Mouse (Mus musculus): ENCODE data around the gene Sult4a1.
A peak's percentile ranks its signal among the peaks of the same experiment; 100 is the strongest.

The Sult4a1 gene

DNA sequence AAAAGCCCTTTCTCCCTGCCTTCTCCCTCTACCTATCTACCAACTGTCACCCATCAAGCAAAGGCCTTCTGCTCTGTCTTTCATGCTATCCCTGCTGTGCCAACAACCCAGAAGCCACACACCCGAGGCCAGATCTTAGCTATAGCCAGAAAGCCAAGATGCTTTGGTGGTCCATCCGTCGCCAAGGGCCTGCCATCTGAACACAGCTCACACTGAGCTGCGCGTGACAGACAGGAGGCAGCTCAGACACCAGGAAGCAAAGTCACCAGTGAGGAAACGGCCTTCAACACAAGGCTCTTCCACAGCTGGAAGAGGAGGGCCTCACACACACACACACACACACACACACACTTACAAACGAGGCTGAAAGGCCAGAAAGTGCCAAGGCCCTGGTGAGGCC is 10.6 kb downstream of the Sult4a1 start:
- no peak for DNase-seq

DNA sequence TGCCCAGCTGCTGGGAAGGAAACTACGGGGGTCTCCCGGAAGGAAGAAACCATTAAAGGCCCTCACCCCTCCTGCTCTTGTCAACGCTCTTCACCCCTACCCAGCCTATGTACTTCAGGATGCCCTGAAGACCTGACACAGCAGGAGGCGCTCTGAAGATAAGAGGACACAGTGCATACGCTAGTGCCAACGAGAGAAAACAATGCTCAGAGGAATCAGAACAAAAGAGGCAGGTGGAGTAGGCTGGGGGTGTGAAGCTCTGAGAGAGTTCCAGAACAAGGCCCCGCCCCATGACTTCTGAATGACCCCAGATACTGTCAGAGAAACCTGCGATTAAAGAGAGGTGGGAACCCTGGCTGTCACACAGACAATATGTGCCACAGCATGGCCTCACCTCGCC is 18.8 kb downstream of the Sult4a1 start:
- DNase-seq = no peak

DNA sequence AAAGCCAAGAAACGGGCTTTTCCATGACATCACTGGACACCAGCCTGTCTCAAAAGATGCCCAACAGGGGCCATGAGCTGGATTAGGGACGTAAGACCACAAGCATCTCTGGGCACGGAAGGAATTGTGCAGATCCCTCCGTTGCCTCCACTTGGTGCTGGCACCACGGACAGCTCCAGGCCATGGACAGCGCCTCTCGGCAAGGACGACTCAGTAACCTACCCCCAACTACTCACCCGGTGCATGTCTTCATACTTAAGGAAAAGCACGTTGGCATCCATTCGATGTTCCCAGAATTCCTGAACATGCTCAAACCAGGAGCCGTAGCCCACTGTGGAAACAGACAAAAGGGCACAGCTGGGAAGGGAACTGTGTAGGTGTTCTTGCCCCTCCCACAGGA is 19.2 kb downstream of the Sult4a1 start:
- no peak for DNase-seq

DNA sequence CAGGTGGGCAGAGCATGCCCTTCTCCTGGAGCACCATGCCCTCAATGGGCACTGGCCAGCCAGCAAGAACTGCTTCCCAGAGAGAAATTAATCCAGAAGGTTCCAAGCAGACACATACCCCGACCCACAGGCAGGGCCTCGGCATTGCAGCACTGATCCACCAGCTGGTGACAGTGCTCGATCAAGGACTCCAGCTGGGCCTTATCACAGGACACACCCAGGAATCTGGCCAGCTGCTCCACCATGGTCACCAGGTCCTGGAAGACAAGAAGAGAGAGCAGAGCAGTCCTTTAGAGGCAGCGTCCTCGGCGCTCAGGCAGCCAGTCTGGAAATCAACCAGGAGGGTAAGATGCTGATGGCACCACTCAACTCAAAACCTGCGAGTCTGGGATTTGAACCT is 25.5 kb downstream of the Sult4a1 start:
- DNase-seq = no peak

DNA sequence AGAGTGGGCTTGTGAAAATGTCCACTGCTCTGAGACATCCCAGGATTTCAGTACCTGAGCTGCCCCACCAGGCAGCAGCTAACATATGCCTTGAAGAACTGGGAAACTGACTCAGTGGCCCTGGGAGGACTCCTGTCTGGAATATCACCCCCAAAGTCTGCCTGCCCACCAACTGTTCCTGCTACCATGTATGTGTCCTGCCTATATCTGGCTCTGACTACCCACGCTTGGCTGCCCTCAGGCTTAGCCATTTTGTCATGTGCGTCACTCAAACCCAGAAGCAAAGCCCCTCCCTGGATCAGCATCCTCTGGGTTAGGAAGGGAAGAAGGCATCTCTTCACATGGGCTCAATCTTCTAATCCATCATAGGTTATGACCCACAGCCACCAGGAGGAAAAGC is 26.0 kb downstream of the Sult4a1 start:
- DNase-seq = no peak

DNA sequence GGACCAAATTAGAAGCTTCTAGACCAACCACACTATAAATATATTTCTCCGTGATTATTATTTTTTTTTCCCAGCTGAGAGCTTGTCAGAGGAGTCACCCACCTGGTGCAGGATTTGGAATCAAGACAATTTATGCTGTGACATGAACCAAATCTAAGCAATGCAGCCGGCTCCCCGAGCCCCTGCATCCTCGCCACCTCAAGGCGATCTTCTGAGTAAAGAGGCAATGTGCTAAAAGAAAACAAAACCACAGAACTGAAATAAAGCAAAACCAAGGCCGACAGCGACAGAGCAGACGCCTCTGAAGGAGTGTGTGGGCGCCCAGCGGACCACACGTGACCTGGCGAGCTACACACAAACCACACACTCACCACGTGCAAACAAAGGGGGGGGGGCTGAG is 26.9 kb downstream of the Sult4a1 start:
- no peak for DNase-seq

DNA sequence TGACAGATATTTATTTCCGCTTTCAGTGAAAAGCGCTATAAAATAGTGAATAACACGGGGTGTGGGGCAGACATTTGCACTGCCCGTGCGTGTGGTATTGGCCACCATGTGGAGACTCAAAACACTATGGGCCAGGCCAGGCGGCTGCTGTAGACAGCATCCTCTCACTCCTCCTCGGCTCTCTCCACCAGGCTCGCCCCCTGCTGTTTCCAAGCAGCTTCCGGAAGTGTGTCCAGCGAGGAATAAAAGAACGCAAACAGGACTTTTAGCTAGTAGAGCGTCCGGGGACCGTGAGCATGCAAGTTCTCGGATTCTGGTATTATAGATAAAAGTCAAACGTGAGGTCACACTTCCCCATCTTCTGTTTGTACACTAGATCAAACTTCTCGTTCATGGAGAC is 28.4 kb downstream of the Sult4a1 start:
- no peak for DNase-seq

DNA sequence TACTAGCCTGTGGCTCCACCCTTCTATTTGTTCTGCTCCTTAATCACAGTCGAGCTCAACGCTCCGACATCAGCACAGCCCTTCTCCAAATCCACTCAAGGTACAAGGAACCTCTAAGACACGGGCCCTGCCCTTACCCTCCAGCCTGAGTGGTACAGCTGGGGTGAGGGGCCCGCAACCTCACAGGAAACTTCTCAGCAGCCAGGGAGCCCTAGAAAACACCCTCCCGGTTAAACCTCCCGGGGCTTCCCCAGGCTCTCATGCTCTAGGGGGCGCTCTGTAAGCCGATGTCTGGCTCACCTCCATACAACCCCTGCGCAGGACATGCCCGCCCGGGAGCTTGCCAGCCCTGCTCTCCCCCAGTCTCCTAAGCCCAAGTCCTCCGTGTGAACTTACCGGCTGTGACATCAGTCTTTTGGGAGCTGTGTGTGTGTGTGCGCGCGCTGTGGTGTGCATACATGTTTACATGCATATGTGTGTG is 30.8 kb downstream of the Sult4a1 start:
- peak; percentile 25 for DNase-seq

DNA sequence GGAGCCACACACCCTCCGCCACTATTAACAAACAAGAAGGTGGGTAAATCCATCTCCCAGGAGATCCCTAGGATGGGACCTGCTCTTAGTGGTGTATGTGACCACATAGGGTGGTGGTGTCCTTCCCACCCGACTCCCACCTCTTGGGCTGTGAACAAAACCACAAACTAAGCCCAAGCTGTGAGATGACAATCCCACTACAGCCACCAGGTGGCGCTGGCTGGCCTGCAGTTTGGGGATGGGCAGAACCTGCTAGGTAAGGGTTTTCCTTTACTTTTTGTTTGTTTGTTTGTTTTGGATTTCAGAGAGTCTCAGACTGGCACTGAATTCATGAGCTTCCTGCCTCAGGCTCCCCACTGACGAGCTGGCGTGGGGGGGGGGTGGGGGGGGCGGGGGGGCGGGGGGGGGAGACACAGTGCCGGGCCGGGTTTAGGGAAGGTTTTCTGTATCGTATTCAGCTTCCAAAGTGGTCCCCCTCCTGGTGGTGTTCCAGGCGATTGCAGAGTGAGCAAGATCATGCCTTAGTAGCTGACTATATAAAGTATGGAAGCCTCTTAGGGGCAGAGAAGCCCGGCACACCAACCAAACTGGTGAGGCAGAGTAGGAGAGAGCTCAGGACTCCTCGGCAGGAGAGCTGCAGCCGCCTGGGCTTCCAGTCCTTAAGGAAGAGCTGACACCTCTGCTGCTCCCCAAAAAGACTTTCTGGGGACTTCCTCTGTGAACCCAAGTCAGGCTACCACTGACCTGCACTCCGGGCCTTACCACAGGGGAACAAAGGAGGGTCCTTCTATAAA is 31.4 kb downstream of the Sult4a1 start:
- peak; percentile 55 for DNase-seq

DNA sequence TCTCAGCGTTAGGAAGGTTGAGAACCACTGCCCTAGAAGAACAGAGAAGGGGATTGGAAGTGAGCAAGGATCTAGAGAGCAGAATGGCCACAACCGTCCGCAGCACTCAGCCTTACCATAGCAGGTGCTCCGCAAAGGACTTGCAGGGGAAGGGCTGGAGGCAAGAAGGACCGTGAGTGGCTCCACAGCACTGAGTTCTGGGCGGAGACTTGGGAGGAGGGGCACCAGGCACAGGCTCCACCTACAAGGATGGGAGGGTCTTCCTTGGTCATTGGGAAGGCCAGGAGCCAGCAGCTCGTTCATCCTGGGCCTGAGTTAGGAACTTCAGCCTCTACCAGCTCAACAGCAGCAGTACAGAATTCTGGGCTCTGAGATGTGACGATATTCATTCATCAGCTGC is 32.5 kb downstream of the Sult4a1 start:
- no peak for DNase-seq

DNA sequence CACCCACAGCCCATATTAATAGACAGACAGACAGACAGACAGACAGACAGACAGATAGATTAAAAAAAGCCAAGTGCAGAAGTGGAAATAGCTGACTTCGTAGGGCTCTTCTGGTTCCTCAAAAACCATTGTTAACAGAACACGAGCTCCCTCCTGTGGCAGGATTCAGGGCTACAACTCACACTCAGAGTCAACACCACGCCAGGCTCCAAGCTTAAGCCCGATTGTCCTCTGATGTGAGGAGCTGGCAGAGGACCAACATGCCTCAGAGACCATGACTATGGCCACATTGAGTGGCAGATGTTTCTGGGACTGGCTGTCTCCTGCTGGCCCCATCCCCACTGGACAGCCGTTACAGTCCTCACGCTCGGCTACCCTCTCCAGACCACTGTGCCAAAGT is 33.3 kb downstream of the Sult4a1 start:
- DNase-seq = peak; percentile 59

DNA sequence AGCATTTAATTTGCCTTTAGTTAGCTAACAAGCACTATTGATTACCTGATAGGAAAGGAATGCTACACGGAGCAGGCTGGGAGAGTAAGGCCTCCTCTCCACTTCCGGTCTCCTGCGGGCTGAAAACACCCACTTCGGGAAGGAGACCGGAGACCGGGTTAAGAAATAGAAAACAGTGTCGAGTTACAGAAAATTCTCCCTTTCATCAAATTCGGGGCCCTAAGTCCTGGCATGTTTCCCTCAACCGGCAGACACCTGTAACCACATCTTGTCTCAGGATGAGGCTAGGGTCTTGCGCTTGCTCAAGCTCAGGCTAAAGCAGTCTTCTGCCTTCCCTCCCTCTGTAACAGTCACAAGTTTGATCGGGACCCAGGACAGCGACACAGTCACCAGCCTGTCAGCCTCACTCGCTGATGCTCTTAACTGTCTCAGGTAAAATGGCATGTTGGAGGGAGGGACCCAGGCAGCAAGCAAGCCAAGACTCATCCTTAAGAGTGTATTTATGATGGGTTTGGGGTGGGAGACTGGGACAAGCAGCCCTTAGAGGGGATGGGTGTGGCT is 35.4 kb downstream of the Sult4a1 start:
- no peak for DNase-seq

DNA sequence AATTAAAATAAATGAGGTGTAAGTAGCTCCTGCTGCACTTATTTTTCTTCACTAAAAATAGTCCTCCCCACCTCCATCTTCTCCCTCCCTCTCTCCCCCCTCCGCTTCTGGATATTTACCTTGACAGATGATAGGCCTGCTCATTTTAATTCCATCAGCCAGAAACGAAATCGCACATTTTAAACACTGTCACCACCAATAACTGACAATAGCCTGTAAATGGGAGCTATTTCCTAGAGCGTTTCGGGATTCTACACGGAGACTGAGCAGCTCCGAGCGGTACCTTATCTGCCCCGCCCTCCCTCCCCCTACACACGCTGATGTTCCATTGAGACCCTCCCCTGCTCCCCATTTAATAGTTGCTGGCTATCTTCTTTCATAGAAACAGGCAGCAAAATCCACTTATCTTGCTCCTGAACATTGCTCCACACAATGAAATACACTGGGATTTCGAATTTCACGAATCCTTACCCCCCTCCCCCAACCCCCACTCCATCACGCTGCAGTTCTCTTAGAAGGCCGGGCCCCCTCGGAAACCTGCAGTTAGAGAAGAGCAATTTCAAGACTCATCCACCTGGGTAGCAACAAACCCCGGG is 36.0 kb downstream of the Sult4a1 start:
- DNase-seq = no peak

DNA sequence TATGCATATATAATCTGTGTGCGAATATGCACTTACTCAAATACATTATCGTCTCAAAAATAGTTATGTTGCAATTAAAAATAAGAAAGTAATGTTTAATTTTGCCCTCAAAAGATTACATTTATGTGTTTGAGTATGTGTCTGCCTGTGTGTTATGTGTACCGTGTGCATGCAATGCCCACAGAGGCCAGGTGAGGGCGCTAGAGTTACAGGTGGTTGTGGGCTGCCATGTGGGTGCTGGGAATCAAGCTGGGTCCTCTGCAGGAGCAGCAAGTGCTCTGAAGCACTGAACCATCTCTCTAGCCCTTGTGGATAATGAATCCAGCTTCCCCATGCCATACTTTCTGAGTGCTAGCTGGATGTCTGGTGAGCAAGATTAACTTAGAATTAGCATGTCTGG is 39.9 kb downstream of the Sult4a1 start:
- DNase-seq = no peak

DNA sequence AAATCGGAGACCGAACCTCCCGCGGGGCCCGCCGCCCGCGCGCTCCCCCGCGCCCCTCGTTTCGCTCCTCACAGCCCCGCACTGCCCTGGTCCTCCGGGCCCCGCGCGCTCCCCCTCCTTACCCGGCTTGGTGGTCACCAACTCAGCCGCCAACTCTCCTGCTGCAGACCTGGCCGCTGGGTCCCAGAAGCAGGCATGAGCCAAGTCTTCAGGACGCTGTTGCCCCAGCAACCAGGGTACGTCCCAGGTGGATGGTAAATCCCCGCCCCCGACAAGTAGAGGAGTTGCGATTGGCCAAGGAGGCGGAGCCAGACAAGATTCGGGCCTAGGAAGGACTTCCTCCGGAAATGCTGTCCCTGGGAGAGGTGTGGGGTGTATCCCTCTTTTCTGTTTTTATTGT is 40.4 kb downstream of the Sult4a1 start, which contains the start of gene Efcab6:
Gene Efcab6 (minus strand): TSS at position 240 of the 400 bp plus-strand sequence.
- DNase-seq = no peak

DNA sequence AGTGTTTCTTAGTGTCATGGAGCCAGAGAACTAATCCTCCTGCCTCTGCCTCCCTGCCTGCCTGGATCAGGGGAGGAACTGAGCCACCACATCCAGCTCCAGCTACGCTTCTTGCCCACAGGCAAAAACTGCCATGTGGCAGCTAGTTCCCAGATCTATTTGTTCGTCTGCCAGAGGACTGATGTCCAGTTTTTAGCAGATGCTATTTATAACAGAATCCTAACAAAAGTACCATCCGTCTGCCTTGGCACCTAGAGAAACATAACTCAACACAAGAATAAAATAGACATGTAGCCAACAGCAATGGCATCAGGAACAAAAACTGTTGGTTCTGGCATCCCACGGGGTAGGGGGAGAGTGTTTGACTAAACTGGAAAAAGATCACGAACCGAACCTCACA is 46.7 kb downstream of the Sult4a1 start:
- DNase-seq = no peak

DNA sequence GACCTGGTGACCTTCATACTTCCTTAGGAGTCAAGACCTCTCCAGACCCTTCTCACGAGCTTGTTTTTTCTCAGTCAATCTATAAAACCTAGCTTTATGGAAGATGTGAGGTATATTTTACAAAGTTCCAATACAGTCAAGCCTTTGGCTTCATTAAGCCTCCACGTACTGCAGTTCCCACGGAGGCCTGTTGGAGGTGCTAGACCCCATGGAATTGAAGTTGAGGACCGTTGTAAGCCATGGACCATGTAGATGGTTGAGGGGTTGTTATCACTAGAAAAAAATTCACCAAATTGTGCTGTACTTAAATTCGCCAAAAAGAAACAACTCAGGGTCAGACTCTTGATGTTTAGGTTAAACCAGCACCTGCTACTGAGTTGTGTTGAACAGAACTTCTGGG is 49.5 kb downstream of the Sult4a1 start:
- DNase-seq = no peak

DNA sequence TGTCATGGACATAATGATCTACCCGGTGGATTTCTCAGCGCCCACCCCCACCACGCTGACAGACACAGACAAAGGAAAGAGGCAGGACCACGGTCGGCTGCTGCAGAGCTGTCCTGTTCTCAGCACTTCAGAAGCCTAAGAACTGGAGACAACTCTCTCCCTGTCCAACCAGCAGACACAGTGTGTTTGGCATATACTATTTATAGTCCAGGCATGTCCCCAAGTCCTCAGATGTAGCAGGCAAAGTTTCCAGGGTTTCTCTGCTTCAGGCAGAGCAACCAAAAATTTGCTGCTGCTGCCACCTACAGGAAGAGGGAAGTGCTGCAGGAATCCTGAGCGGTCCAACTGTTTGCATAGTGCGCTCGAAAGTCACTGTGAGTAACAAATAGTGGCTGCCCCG is 51.7 kb downstream of the Sult4a1 start:
- peak; percentile 57 for DNase-seq

DNA sequence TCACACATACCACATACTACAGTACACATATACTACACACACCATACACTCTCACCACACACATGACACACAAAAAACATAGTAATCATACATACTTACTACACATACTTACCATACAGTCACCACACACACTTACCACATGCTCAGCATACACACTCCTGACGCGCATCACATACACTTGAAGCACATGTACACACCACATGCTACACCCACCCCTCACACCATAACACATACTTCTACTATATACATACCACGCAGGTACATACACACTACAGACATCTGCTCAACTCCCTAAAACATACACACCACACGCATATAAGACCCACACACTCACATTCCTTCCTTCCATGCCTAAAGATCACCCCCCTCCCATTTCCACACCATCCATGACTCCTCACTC is 52.3 kb downstream of the Sult4a1 start:
- no peak for DNase-seq

DNA sequence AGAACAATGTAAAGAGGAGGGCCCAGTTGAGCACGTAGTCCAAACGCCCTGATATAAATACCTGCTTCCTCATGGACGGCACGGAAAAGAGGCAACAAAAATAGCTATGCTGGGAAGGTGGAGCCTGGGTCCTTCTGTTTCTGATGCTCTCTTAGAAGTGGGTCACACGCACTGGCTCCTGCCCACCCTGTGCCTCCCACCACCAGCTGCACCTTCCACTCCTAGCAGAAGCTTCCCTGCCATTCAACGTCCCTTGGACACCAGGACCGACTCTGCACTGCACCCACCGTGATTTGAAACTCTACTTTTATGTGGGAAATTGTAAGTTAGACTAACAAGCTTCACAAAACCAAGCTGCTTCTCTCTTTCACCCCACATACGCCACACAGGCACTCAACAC is 53.2 kb downstream of the Sult4a1 start:
- no peak for DNase-seq

DNA sequence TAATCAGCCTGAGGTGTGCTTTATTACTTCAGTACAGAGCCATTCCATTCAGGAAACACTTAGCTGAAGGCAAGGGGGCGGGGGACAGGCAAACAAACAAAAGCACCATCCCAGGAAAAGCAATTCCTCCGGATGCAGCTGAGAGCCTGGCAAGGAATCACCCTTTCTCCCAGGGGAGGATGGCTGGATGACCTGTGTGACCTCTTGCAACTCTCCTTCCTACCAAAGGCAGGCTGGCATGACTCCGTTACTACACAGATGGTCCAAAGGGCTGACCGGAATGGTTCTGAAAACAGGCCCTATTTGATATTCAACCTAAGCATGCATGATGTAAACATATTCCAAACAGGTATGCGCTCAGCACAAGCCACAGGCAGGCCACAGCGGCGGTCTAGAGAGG is 56.0 kb downstream of the Sult4a1 start:
- DNase-seq = no peak

DNA sequence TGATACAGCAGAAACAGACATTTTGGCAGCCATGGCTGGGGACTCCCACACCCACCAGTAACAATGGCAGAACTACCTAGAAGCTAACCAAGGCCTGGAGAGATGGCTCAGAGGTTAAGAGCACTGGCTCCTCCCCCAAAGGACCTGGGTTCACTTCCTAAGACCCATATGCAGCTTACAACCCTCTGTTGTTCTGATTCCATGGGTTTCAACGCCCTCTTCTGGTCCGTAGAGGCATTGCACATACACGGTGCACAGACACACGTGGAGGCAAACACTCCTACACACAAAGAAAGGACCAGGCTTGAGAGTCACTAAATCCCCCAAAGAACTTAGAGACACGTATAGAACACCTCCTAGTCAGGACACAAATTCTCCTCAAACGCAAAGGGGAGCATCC is 60.0 kb downstream of the Sult4a1 start:
- DNase-seq = no peak

DNA sequence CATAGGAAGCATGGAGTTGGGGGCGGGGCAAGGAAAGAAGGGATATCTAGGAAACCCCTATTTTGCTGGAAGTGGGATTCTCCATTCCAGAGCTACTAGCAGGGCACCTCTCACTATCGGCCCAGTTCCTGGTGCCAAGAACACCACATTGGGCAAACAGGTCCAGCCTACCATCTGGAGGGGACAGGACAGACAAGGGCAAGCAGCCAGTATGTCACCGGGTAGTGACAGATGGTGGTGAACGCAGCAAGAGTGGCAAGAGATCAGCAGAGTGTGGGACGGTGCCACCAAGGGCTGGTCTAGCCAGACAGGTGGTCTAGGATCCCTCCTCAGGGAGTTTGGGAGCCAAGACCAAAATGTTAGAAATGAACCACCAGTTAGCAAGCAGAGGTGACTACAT is 68.5 kb downstream of the Sult4a1 start:
- DNase-seq = peak; percentile 96

Data from cerebellum, adult 11-12 months (tissue).